16 mouse cellular contexts compared by ENCODE assay signal in genomic region chr2:28611407-28611787, GRCm38 (mm10). TPM values are rescaled to one million over a fixed set of nuclear protein-coding genes. Genes with fewer than 3 reads are reported as not detected.
"Had no signal": no experiment of that assay in that cellular context is flagged by ENCODE, and none has a peak within 500 bp of the region (broad histone marks: within the 10 kb centered on the region; RNA-seq: fewer than 3 reads in every experiment).

No protein-coding gene starts in this region.

- H3K4me2 ChIP-seq: limb, embryonic 15.5 days; neural tube, embryonic 12.5 days had no signal

- H3K27me3 ChIP-seq: limb, embryonic 15.5 days; neural tube, embryonic 12.5 days had no signal

- H3K4me3 ChIP-seq: limb, embryonic 15.5 days; neural tube, embryonic 12.5 days had no signal

- H3K4me1 ChIP-seq: neural tube, embryonic 12.5 days had no signal

- DNase-seq: kidney, adult 18-20 months; kidney, postnatal 10 days; layer of hippocampus, adult 9-11 months; layer of hippocampus, postnatal 36 days; lung, adult 18-20 months; midbrain, embryonic 14.5 days; thymus, postnatal 14 days had no signal

- H3K36me3 ChIP-seq: limb, embryonic 15.5 days; neural tube, embryonic 12.5 days had no signal

- H3K27ac ChIP-seq: limb, embryonic 15.5 days; neural tube, embryonic 12.5 days; stomach, postnatal 0 days had no signal

- H3K9me3 ChIP-seq: limb, embryonic 15.5 days; neural tube, embryonic 12.5 days had no signal

- H3K9ac ChIP-seq: limb, embryonic 15.5 days; neural tube, embryonic 12.5 days had no signal

RNA-seq across cellular contexts. Expression of gene Gfi1b, which starts 10.4 kb away (rescaled TPM):
- total RNA-seq: layer of hippocampus, postnatal 36 days; left cerebral cortex, adult 8-10 months; left cerebral cortex, postnatal 25 days had no signal

RNA-seq across cellular contexts. Expression of gene Cel, which starts 48.2 kb away (rescaled TPM):
- total RNA-seq: layer of hippocampus, postnatal 36 days; left cerebral cortex, adult 8-10 months; left cerebral cortex, postnatal 25 days; monocyte, adult 5-6 weeks; neutrophil, adult 5-6 weeks had no signal
- polyA plus RNA-seq: kidney, embryonic 14.5 days; limb, embryonic 11.5 days; limb, embryonic 15.5 days; midbrain, embryonic 14.5 days; neural tube, embryonic 12.5 days had no signal
